Mouse (Mus musculus): ENCODE results near the gene Cacfd1. TPM values are rescaled to one million over a fixed set of nuclear protein-coding genes. Genes with fewer than 3 reads are reported as not detected.

Cacfd1 gene
- polyA plus RNA-seq, 1 experiment from 2014 or later: 115 TPM

GRCm38 (mm10) chr2:27028437-27029015 lies 18.8 kb downstream of the Cacfd1 start:
- Histone ChIP-seq H3K27me3 (peaks cover 22% of the 10 kb centered on the region), H3K27ac (no peak overlapping the region), H3K4me1 (peaks cover 16% of the 10 kb centered on the region), H3K36me3 (ENCODE audit: poor library complexity, severe bottlenecking) (no peaks in the 10 kb centered on the region), H3K9me3 (replicated peaks) (no peaks in the 10 kb centered on the region), H3K4me3 (peak overlapping the region; percentile 37; the same call in 1 of the 2 replicates), H3K9ac (no peak overlapping the region), H3K4me2 (peak overlapping the region; percentile 67)
- WGBS: 79% methylated on average over 4 of the region's 4 CpGs
- ATAC-seq: peak; percentile 5; the same call in 1 of the 2 replicates

- Histone ChIP-seq H3K4me3 (no peak overlapping the region), H3K36me3 (ENCODE audit: poor library complexity, severe bottlenecking) (no peaks in the 10 kb centered on the region), H3K9me3 (replicated peaks) (no peaks in the 10 kb centered on the region), H3K4me1 (peaks cover 8% of the 10 kb centered on the region), H3K4me2 (no peak overlapping the region), H3K27me3 (peaks cover 16% of the 10 kb centered on the region), H3K9ac (no peak overlapping the region), H3K27ac (no peak overlapping the region)
- ATAC-seq: no peak
- WGBS: 84% methylated on average over 2 of the region's 2 CpGs
These were observed 22.6 kb downstream of the Cacfd1 start for GRCm38 (mm10) chr2:27032361-27032760.

GRCm38 (mm10) chr2:27036003-27036402 lies 26.3 kb downstream of the Cacfd1 start:
- no peak overlapping the region for H3K9ac ChIP-seq
- no peak for ATAC-seq
- no peak overlapping the region for H3K4me2 ChIP-seq
- H3K27me3 ChIP-seq: no peaks in the 10 kb centered on the region
- H3K36me3 ChIP-seq (ENCODE audit: poor library complexity, severe bottlenecking): no peaks in the 10 kb centered on the region
- H3K4me1 ChIP-seq: no peaks in the 10 kb centered on the region
- H3K4me3 ChIP-seq: no peak overlapping the region
- H3K27ac ChIP-seq: no peak overlapping the region
- WGBS: 83% methylated on average over 3 of the region's 3 CpGs
- no peaks in the 10 kb centered on the region for H3K9me3 ChIP-seq (replicated peaks)

GRCm38 (mm10) chr2:27037008-27037407 lies 27.3 kb downstream of the Cacfd1 start:
- Histone ChIP-seq H3K4me1 (no peaks in the 10 kb centered on the region), H3K4me3 (no peak overlapping the region), H3K4me2 (no peak overlapping the region), H3K9me3 (replicated peaks) (no peaks in the 10 kb centered on the region), H3K27ac (no peak overlapping the region), H3K27me3 (no peaks in the 10 kb centered on the region), H3K9ac (no peak overlapping the region), H3K36me3 (ENCODE audit: poor library complexity, severe bottlenecking) (no peaks in the 10 kb centered on the region)
- 76% methylated on average over 4 of the region's 4 CpGs for WGBS
- no peak for ATAC-seq

GRCm38 (mm10) chr2:27038596-27038995 lies 28.9 kb downstream of the Cacfd1 start:
- Histone ChIP-seq H3K27ac (no peak overlapping the region), H3K27me3 (no peaks in the 10 kb centered on the region), H3K9ac (no peak overlapping the region), H3K4me2 (no peak overlapping the region), H3K4me3 (no peak overlapping the region), H3K9me3 (replicated peaks) (no peaks in the 10 kb centered on the region), H3K36me3 (ENCODE audit: poor library complexity, severe bottlenecking) (no peaks in the 10 kb centered on the region), H3K4me1 (no peaks in the 10 kb centered on the region)
- ATAC-seq: 0 out of 2 replicates have a peak, but pooled peaks have one; percentile 61
- WGBS: 0% methylated on average over 3 of the region's 3 CpGs

GRCm38 (mm10) chr2:27039286-27039685 lies 29.6 kb downstream of the Cacfd1 start:
- Histone ChIP-seq H3K9ac (0 out of 2 replicates have a peak overlapping the region, but pooled peaks have one; percentile 12), H3K36me3 (ENCODE audit: poor library complexity, severe bottlenecking) (no peaks in the 10 kb centered on the region), H3K4me1 (no peaks in the 10 kb centered on the region), H3K4me2 (no peak overlapping the region), H3K27me3 (no peaks in the 10 kb centered on the region), H3K4me3 (no peak overlapping the region), H3K27ac (no peak overlapping the region), H3K9me3 (replicated peaks) (no peaks in the 10 kb centered on the region)
- WGBS: 5% methylated on average over 1 of the region's 1 CpGs
- no peak; the same call in 1 of the 2 replicates for ATAC-seq

GRCm38 (mm10) chr2:27042131-27042844 lies 32.6 kb downstream of the Cacfd1 start:
- Histone ChIP-seq H3K4me1 (no peaks in the 10 kb centered on the region), H3K4me2 (no peak overlapping the region), H3K9ac (no peak overlapping the region), H3K27me3 (no peaks in the 10 kb centered on the region), H3K27ac (no peak overlapping the region), H3K36me3 (ENCODE audit: poor library complexity, severe bottlenecking) (no peaks in the 10 kb centered on the region), H3K9me3 (replicated peaks) (no peaks in the 10 kb centered on the region), H3K4me3 (no peak overlapping the region)
- WGBS: 73% methylated on average over 8 of the region's 8 CpGs
- no peak for ATAC-seq

GRCm38 (mm10) chr2:27043461-27043860 lies 33.7 kb downstream of the Cacfd1 start:
- H3K27me3 ChIP-seq: no peaks in the 10 kb centered on the region
- H3K9ac ChIP-seq: no peak overlapping the region
- peak; percentile 90 for ATAC-seq
- H3K36me3 ChIP-seq (ENCODE audit: poor library complexity, severe bottlenecking): no peaks in the 10 kb centered on the region
- no peak overlapping the region for H3K4me2 ChIP-seq
- no peak overlapping the region for H3K27ac ChIP-seq
- WGBS: 19% methylated on average over 3 of the region's 3 CpGs
- no peaks in the 10 kb centered on the region for H3K4me1 ChIP-seq
- no peak overlapping the region for H3K4me3 ChIP-seq
- no peaks in the 10 kb centered on the region for H3K9me3 ChIP-seq (replicated peaks)

- ATAC-seq: no peak
- Histone ChIP-seq H3K27ac (no peak overlapping the region), H3K27me3 (no peaks in the 10 kb centered on the region), H3K9ac (no peak overlapping the region), H3K4me3 (no peak overlapping the region), H3K4me2 (no peak overlapping the region), H3K4me1 (no peaks in the 10 kb centered on the region), H3K9me3 (replicated peaks) (no peaks in the 10 kb centered on the region), H3K36me3 (ENCODE audit: poor library complexity, severe bottlenecking) (no peaks in the 10 kb centered on the region)
- WGBS: 78% methylated on average over 4 of the region's 4 CpGs
These were observed 34.4 kb downstream of the Cacfd1 start for GRCm38 (mm10) chr2:27044166-27044565.

- Histone ChIP-seq H3K4me3 (no peak overlapping the region), H3K4me2 (no peak overlapping the region), H3K9me3 (replicated peaks) (no peaks in the 10 kb centered on the region), H3K36me3 (ENCODE audit: poor library complexity, severe bottlenecking) (no peaks in the 10 kb centered on the region), H3K4me1 (no peaks in the 10 kb centered on the region), H3K27ac (no peak overlapping the region), H3K27me3 (no peaks in the 10 kb centered on the region), H3K9ac (no peak overlapping the region)
- no peak for ATAC-seq
- WGBS: 86% methylated on average over 3 of the region's 3 CpGs
These were observed 34.9 kb downstream of the Cacfd1 start for GRCm38 (mm10) chr2:27044641-27045040.

GRCm38 (mm10) chr2:27045979-27046770 lies 36.4 kb downstream of the Cacfd1 start:
- Histone ChIP-seq H3K4me3 (no peak overlapping the region), H3K27me3 (no peaks in the 10 kb centered on the region), H3K9me3 (replicated peaks) (no peaks in the 10 kb centered on the region), H3K4me1 (no peaks in the 10 kb centered on the region), H3K4me2 (no peak overlapping the region), H3K27ac (no peak overlapping the region), H3K36me3 (ENCODE audit: poor library complexity, severe bottlenecking) (no peaks in the 10 kb centered on the region), H3K9ac (no peak overlapping the region)
- 76% methylated on average over 8 of the region's 8 CpGs for WGBS
- ATAC-seq: no peak

GRCm38 (mm10) chr2:27049408-27049807 lies 39.7 kb downstream of the Cacfd1 start:
- H3K9me3 ChIP-seq (replicated peaks): no peaks in the 10 kb centered on the region
- ATAC-seq: no peak
- H3K27me3 ChIP-seq: no peaks in the 10 kb centered on the region
- no peaks in the 10 kb centered on the region for H3K4me1 ChIP-seq
- 43% methylated on average over 6 of the region's 6 CpGs for WGBS
- no peak overlapping the region for H3K4me2 ChIP-seq
- H3K36me3 ChIP-seq (ENCODE audit: poor library complexity, severe bottlenecking): no peaks in the 10 kb centered on the region
- no peak overlapping the region for H3K4me3 ChIP-seq
- no peak overlapping the region for H3K27ac ChIP-seq
- H3K9ac ChIP-seq: no peak overlapping the region
